Comparison of ENCODE assay signal across 8 mouse cellular contexts in the genomic region with DNA sequence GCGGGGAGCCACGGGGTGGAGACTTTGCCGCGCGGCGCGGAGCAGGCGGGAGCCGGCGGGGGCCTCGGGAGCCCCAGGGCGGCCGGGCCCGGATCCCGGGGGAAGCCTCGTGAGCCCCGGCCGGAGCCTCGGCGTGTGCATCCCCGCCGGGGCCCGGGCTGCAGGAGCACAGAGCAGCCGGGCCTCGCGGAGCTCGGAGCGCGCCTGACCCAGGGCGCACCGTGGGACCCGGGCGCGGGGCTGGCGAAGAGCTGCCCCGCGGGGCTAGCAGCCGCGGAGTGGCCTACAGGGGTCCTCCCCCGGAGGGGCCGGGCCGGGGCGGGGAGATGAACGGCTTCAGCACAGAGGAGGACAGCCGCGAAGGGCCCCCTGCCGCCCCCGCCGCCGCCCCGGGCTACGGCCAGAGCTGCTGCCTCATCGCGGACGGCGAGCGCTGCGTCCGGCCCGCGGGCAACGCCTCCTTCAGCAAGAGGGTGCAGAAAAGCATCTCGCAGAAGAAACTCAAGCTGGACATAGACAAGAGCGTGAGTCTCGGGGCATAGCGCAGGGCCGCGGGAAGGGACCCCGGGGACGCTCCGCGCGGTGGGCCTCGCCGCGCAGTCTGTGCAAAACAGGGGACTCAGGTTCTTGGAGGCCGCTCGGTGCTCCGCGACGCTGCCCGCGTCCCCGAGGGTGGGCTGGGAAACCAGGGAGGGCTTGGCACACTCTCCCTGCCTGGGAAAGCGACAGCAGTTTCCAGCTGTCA. TPM values are rescaled to one million over a fixed set of nuclear protein-coding genes. Genes with fewer than 3 reads are reported as not detected.
DNase-seq lines count a peak whose midpoint lies in the region; ATAC-seq and TF ChIP-seq lines count a peak whose summit lies in the region.

No protein-coding gene starts in this region.

- TF ChIP-seq EP300 in liver, postnatal 0 days (IDR thresholded peaks at IDR 0.05; ENCODE audit: low read depth) = no peak

- under 1% methylated on average over 61 of the region's 85 CpGs for WGBS in liver, postnatal 0 days (ENCODE audit: insufficient replicate concordance)
- under 1% methylated on average over 82 of the region's 85 CpGs for WGBS in olfactory bulb, adult 2 months

- H3K27me3 ChIP-seq in liver, postnatal 0 days (ENCODE audit: insufficient read depth, low read length) = peaks cover 10% of the 10 kb centered on the region; the same call in 1 of the 2 replicates

- peak overlapping the region; percentile 90 for H3K4me3 ChIP-seq in liver, postnatal 0 days (ENCODE audit: low read depth, low read length)
- H3K4me3 ChIP-seq in olfactory bulb, adult 2 months (ENCODE audit: insufficient read depth, low read depth, low read length) = peak overlapping the region; percentile 78

- peak overlapping the region; percentile 81 for H3K9ac ChIP-seq in liver, postnatal 0 days (replicated peaks)

- H3K36me3 ChIP-seq in liver, postnatal 0 days (replicated peaks; ENCODE audit: insufficient read depth, low read length) = no peaks in the 10 kb centered on the region; the same call in 1 of the 2 replicates

- peaks cover 19% of the 10 kb centered on the region for H3K4me1 ChIP-seq in liver, postnatal 0 days (ENCODE audit: insufficient read depth)
- H3K4me1 ChIP-seq in olfactory bulb, adult 2 months (ENCODE audit: control insufficient read depth, insufficient read depth, low read length) = peaks cover 12% of the 10 kb centered on the region

- no peak for TF ChIP-seq POLR2A in olfactory bulb, adult 2 months (IDR thresholded peaks at IDR 0.05; ENCODE audit: insufficient read depth, low read depth, low read length)

- H3K4me2 ChIP-seq in liver, postnatal 0 days (ENCODE audit: low read depth, low read length) = peak overlapping the region; percentile 99

- no peaks in the 10 kb centered on the region for H3K9me3 ChIP-seq in liver, postnatal 0 days (ENCODE audit: low read length)

- no peak for TF ChIP-seq CTCF in liver, postnatal 0 days (IDR thresholded peaks at IDR 0.05; ENCODE audit: low read depth)
- no peak for TF ChIP-seq CTCF in olfactory bulb, adult 2 months (IDR thresholded peaks at IDR 0.05; ENCODE audit: insufficient read depth, low read depth, low read length)

- peak overlapping the region; percentile 51; the same call in 1 of the 2 replicates for H3K27ac ChIP-seq in liver, postnatal 0 days (ENCODE audit: low read depth)
- no peak overlapping the region for H3K27ac ChIP-seq in olfactory bulb, adult 2 months (ENCODE audit: insufficient read depth, low read depth, low read length)

- ATAC-seq in liver, postnatal 0 days = peak; percentile 50

- DNase-seq in spleen, adult 18-20 months = peak; percentile 45 to 59
- no peak for DNase-seq in spleen, adult 12 weeks (ENCODE audit: low spot score)
- DNase-seq in embryo, embryonic 9.5 days (ENCODE audit: extremely low spot score) = peak; percentile 67
- DNase-seq in heart, adult 9 months (ENCODE audit: low spot score in 2 of 2) = peak; percentile 56 to 64
- peak; percentile 30 to 31 for DNase-seq in kidney, adult 8-10 months
- peak; percentile 56 for DNase-seq in liver, postnatal 0 days
- peak; percentile 71 for DNase-seq in thymus, postnatal 4 days

RNA-seq across cellular contexts. Expression of a gene that starts 0.5 kb away (rescaled TPM):
- 5.8 and 7.1 TPM in 2 replicates for polyA plus RNA-seq in liver, postnatal 0 days (2015; fragmentation: Nextera tagmentation; extraction: Ambion mirVana)
- polyA plus RNA-seq in olfactory bulb, adult 2 months (2012; ENCODE audit: insufficient read depth, insufficient read length, low replicate concordance, missing spikeins) = not detected in 2 replicates

RNA-seq across cellular contexts. Expression of a gene that starts 30.7 kb away (rescaled TPM):
- 0.07 TPM in 1 of 2 replicates, not detected in the other for polyA plus RNA-seq in liver, postnatal 0 days (2015; fragmentation: Nextera tagmentation; extraction: Ambion mirVana)
- not detected in 2 replicates for polyA plus RNA-seq in olfactory bulb, adult 2 months (2012; ENCODE audit: insufficient read depth, insufficient read length, low replicate concordance, missing spikeins)
